Mouse (Mus musculus): ENCODE measurements around the gene Mettl7a1. TPM values are rescaled to one million over a fixed set of nuclear protein-coding genes. Genes with fewer than 3 reads are reported as not detected.
"Not testable (repeated sequence)": the region's sequence is repeated elsewhere in the genome, so short reads cannot be mapped to it uniquely, and the experiment has no call there.

Mettl7a1 gene
- total RNA-seq, 2 experiments from 2014 or later = 45.8 to 48.5 TPM

DNA sequence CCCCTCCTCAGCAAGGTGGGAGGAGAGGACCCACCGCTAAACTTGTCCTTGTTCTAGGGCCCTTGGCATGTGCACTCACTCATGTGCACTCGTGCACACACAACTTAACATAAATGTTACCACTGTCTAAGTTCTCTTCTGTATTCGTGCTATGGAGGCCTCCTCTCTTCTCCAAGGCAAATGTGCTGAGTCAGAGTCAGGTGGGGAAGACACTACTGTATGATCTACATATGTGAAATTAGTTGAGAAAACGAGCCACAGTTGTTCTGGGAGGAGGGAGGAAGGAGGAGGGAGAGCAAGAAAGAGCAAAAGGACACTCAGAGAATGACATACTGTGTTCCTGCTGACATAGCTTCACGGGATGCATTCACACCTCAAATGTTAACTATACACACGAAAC lies 3.4 kb upstream of the Mettl7a1 start:
- DNase-seq (ENCODE audit: low spot score in 2 of 2) = no peak

DNA sequence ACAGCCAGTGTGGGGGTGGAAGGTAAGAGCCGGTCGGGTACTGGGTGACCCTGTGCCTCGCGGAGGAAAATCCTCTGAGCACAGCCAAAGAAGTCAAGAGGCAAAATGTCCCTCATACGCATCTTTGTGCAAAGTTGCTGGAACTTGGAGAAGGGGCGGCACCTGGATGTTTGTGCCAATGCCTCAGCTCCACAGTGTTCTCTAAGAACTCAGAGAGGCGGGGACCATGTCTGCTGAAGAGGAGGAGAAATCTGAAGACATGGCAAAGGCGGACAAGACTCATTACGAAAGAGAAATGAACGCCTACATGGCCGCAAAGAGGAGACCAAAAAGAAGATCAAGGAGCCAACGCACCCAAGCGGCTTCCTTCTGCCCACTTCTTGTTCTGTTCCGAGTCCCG lies 2.4 kb upstream of the Mettl7a1 start:
- DNase-seq (ENCODE audit: low spot score in 2 of 2) = no peak

DNA sequence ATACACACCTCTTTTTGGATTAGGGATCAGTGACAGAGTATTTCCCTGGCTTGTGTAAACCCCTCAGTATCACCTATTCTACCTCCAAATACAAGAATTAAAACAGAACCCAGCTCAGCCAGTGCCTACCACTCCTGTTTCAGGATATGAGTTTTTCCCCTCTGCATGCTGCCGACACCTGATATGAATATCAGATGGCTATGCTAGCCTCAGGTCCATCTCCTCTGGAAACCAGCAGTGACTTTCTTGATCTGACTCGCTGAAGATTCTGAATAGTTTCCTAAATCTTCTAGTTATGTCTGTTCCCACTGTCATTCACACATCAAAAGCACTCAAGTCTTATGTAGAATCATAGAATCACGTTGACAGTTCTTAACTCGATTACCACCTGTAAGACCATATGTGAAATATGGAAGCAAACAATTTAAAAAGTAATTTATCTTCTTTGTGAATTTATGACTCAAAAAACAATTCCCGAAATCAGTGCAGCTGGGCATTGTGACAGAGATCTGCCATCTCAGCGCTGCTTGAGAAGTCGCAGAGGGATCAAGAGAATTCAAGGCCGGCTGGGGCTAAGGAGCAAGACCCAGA lies 417 bp upstream of the Mettl7a1 start:
- DNase-seq (ENCODE audit: low spot score in 2 of 2) = no peak

DNA sequence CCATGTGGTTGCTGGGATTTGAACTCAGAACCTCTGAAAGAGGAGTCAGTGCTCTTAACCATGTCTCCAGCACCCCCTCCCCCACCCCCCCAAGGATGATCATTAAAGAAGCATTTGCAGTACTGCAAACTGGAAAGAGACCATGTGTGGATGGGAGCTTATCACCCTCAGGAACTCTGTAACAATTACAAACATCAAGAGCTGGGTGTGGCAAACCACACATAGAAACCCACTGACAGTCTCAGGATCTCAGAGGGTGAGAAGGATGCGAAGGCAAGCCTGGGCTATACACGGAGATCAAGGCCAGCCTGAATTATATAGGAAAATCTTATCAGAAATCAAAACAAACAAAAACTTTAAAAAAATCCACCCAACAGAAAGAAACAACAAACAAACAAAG lies 2.3 kb downstream of the Mettl7a1 start:
- DNase-seq (ENCODE audit: low spot score in 2 of 2) = no peak

DNA sequence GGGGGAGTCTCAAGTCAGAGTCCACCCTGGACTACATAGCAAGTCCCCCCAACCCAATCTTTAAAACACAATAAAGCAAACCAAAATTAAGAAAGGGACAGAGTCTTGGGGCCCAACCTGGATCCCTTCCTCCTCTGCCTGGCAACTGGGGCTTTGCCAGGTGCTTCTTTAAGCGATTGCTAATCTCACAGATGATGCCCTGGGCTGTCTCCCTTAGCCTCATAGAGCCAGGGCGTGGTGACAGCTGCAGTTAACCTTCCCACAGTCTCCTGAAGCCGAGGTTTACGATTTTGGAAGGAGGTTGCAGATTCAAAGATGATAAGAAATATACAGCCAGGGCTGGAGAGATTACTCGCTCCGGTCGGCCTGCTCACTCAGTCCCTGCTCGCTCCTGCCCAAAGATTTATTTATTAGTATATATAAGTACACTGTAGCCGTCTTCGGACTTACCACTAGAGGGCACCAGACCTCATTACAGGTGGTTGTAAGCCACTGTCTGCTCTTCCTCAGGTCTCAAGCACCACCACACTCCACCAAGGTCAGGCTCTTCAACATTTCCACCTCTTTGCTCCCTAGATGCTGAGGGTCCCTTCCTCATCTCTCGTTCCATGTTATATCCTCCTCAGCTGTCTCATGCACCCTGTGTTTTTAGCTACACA lies 3.6 kb downstream of the Mettl7a1 start:
- DNase-seq (ENCODE audit: low spot score in 2 of 2) = peak in 1 of 2 experiments; percentile 42

DNA sequence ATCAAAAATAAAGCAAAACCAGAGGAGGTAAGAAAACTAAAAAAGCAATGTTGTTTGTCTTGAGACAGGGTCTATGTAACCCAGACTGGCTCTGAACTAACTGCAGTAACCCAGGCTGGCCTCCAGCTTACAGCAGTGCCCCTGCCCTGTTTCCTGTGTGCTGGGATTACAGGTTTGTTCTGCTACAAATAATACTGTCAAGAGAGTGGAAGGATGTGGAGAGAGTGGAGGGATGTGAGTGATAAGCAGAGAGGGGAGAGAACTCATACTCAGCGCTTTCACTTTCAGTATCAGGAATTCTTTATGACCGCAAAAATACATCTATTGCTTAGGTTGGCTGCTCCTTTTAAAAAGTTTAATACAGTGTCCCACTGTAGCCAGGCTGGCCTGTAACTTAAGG lies 8.4 kb downstream of the Mettl7a1 start:
- DNase-seq (ENCODE audit: low spot score in 2 of 2) = no peak

DNA sequence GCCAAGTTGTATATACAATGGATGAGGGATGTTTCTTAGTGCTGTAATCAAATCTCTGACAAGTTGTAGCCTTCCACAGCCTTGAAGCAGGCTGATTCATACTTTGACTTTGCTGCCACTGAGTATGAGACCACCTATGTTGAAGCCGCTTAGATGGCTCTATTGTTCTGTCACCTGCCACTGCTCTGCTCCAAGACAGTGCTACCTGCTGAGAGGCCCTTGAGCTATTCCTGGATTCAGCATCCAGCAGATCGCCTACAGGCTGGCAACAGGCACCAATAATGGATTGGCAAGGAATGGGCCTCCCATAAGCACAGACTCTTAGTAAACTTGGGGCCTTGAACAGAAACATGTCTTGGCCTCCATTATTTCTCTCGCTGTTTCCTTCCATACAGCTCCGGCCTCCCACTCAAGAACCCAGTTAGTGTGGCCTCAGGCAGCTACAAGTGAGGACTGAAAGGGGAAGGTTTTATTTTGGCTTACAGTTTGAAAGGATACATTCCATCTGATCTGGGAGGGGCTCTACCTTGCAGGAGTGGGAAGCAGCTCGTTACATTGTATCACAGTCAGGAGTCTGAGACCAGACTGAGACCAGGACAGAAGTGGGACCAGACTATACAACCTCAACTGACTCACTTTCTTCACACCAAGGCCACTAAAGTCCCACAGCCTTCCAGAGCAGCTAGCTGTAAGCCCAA lies 10.7 kb downstream of the Mettl7a1 start:
- no peak for DNase-seq (ENCODE audit: low spot score in 2 of 2)

DNA sequence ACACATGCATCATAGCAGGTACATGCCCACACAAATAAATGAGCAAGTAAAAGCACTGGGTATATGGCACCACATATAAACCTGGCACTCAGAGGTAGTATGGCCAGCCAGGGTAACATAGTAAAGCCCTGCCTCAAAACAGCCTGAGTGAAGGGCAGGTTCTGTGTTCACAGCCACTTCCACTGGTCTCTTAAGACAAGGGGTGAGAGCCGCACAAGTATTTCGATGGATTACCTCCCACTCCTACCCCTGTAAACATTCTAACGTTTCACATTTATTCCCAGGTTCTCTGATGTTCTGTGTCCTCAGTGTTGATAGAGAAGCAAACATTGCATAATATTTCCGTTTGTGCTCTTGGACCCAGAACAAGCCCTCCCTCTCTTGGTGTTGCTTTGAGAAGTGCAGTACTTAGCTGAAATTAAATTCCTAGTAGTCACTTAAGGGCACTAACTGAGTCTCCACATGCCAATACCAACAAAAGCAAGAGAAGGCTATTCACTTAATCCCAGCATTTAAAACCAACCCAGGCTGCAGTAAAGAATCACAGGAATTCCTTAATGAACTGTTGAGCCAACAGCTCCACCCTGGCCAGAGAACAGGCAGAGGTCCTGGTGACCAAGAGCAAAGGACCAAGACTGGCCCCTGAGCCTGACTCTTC lies 14.2 kb downstream of the Mettl7a1 start:
- not testable (repeated sequence) for DNase-seq (ENCODE audit: low spot score in 2 of 2)

DNA sequence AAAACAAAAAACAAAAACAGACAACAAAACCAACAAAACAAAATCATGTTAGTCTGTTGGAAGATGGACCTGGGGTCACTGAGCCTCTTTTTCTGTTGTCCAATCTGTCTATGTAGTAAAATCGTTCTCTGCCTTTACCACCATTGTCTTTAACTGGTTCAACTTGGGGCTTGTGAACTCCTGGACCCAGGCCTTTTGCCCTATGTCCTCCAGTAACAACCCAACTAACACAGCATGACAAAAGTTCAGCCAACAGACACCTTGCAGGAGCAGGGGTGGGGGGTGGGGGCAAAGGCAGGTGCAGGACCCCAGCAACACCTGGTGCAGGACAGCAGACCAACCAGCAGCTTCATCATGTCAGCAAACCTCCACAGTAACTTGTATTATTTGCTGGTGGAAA lies 15.9 kb downstream of the Mettl7a1 start:
- no peak for DNase-seq (ENCODE audit: low spot score in 2 of 2)

DNA sequence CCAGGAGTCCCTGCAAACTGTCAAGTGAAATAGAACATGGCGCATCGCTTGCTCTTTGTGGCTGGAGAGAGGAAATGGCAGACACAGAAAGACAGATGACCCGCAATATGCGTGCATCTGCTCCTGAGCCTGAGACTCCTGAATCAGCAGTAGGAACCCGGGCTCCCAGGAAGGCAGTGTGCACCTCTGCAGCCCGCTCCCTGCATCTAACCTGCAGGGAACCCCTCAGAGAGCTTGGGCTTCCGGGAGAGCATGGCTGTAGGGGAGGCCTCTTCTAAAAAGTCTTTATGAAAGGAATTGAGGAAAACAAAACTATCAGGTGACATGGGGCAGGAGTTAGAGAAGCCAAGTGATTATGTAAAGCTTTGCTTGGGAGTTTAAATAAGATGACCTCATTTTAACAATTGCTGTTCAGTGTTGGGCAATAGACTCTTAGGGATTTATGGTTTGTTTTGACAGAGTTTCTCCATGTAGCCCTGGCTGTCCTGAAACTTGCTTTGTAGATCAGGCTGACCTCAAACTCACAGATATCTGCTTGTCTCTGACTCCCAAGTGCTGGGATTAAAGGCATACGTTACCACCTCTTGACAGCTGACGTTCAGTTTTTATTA lies 16.5 kb downstream of the Mettl7a1 start:
- DNase-seq (ENCODE audit: low spot score in 2 of 2) = no peak

DNA sequence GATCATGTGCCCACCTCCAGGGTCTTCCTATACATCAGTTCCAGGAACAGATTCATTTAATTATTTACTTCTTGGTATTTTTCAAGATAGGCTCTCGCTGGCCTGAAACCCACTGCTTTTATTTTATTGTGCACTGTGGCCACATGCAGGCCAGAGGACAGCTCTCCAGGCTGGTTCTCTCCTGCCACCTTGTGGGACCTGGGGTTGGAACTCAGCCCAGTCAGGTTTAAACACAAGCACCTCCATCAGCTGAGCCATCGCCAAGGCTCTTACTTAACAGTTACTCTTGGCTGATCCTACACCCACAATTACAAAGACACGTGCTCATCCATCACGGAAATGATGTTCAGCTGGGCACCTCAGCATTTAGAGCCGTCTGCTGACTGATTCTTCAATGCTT lies 17.2 kb downstream of the Mettl7a1 start:
- DNase-seq (ENCODE audit: low spot score in 2 of 2) = no peak

DNA sequence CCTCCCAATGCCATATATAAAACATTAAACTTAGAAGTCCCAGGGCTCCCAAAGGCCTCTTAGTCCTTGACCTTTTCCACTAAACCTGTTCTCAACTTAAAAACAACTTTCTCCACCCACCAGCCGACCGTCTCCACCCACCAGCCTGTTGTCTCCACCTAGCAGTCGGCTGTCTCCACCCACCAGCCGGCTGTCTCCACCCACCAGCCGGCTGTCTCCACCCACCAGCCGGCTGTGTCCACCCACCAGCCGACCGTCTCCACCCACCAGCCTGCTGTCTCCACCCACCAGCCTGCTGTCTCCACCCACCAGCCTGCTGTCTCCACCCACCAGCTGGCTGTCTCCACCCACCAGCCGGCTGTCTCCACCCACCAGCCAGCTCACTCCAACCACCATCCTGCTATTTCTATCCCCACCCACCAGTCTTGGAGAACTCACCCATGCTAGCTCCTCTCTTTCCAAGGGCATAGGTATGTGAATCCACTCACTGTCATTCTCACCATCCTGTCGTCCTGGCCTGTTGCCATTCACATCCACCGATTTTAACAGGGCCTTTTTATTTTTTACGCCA lies 20.2 kb downstream of the Mettl7a1 start:
- peak in 1 of 2 experiments; percentile 45 for DNase-seq (ENCODE audit: low spot score in 2 of 2)

DNA sequence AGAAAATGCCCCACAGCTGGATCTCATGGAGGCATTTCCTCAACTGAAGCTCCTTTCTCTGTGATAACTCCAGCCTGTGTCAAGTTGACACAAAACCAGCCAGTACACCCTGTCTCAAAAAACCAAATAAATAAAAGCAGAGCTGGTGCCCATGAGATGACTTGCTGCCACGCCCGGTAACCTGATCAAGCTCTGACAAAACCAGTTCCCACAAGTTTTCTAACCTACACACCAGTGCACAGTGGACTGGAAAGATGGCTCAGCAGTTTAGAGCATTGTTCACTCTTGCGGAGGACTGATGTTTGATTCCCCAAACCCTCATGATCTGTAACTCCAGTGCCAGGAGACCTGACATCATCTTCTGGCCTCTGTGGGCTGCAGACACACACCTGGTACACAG lies 21.3 kb downstream of the Mettl7a1 start:
- DNase-seq (ENCODE audit: low spot score in 2 of 2) = no peak

DNA sequence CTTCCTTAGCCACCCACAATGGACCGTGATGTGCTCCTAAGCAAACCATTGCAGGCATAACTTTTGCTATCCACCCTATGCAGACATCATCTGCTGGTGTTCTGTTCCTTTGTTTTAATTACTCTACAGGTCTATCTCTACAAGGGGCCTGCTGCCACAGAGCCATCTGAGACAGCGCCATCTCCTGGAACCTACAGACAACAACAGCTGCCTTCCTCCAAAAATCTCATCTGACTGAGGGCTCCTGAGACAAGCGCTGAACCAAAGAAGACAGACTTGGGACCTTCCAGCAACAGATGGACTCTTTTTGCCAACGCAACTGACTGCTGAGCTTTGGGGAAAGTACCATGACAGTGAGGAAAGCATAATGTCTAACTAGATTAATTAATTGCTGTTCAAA lies 24.1 kb downstream of the Mettl7a1 start:
- not testable (repeated sequence) for DNase-seq (ENCODE audit: low spot score in 2 of 2)

DNA sequence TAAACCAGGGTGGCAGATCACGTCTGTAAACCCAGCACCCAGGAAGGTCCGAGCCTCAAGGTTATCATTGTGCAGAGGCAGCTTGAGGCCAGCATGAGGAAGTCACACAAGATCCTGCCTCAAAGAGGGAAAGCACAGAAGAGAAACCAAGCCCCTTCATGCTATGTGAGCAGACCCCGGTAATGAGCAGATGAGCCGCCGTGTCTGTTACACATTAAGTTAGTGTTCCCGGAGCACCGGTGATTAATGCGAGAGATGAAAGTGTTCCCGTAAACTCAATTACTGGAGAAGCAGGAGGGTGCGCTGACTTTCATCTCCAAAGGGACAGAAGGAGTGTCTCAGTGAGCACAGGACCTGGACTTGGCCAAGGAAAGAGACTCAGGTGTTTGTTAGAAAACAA lies 25.4 kb downstream of the Mettl7a1 start:
- DNase-seq (ENCODE audit: low spot score in 2 of 2) = not testable (repeated sequence)

DNA sequence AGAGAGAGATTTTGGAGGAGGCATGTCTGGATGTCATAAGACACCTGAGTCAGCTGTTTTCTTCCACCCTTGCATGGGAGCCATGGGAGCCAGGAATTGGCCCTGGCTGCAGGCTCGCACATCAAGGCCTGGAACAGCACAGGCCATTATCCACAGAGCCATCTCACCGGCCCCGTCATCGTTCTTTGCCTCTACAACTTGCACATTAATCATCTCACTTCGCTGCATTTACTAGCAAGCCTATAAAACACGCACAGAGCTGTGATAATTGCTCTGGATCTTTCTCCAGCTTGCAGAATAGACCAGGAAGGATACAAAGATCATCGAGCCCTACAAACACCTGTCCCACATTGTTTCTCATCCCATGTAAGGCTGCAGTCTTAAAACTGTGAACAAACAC lies 26.8 kb downstream of the Mettl7a1 start:
- no peak for DNase-seq (ENCODE audit: low spot score in 2 of 2)

DNA sequence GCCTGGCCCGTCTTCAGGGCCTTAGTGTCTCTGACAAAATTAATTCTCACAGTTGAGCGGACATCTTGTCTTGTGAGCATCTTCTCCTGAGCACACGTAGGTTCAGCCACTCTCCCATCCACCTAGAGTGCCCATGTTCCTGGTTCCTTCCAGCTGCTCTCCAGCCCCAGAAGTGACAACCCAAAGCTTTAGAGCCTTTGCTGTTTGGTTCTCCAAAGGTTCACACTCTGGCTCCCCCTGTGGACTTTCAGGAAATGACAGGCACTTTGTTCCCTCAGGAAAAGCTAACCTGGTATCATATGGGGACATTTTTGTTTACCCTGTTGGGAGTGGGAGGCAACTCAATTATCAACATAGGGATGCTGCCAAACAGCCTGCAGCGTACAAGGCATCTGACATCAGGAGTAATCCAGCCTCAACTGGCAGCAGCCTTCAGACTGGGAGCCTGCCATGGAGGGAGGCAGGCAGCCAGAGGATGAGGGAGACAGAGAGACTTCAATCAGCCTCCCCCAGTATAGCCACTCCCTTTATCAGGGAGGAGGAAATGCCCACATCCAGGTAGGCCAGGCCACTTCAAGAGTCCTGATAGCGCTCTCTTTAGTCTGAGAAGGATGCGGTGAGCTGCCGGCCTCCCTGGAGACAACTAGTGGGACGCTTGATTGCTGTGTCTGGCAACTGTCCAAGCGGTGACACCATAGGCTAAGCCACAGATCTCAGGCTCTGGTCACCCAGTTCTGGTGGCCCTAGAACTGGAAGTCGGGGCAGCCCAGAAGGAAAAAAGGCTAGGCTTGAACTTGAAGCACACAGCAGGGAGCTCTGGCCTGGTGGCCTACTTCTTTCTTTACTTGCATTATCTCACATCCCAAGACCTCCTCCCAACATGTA lies 28.4 kb downstream of the Mettl7a1 start:
- not testable (repeated sequence) for DNase-seq (ENCODE audit: low spot score in 2 of 2)

DNA sequence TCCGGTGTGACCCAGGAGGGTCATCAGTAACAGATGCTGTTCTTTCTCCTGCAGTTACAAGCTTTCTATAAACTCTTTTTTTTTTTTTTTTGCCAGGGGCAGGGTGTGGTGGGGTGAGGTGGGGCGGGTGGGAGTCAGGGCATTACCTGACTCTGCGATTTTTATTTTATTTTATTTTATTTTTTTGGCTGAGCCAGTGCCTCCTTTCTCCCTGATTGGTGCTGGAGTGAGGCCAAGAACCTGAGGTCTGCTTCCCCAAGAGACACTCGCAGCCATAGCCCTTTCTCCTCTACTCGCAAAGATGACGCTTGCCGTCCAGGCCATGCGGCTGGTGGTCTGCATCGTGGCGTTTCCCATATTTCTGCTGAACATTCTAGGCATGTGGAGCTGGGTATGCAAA lies 30.7 kb downstream of the Mettl7a1 start, which contains the start of gene Mettl7a3:
Mettl7a3 (plus strand) TSS at position 301 of the 400 bp plus-strand sequence.
- no peak for DNase-seq (ENCODE audit: low spot score in 2 of 2)

DNA sequence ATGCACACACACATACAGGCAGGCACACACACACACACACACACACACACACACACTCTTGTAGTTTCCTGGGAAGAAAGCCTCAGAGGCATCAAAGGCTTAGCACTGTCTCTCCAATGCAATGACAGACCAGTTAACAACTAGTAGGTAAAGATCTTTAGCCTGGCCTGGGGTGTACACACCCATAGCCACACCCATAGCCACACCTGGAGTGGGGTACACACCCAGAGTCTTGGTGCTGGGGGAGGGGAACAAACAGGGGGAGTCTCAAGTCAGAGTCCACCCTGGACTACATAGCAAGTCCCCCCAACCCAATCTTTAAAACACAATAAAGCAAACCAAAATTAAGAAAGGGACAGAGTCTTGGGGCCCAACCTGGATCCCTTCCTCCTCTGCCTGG lies 33.4 kb downstream of the Mettl7a1 start:
- not testable (repeated sequence) for DNase-seq (ENCODE audit: low spot score in 2 of 2)

DNA sequence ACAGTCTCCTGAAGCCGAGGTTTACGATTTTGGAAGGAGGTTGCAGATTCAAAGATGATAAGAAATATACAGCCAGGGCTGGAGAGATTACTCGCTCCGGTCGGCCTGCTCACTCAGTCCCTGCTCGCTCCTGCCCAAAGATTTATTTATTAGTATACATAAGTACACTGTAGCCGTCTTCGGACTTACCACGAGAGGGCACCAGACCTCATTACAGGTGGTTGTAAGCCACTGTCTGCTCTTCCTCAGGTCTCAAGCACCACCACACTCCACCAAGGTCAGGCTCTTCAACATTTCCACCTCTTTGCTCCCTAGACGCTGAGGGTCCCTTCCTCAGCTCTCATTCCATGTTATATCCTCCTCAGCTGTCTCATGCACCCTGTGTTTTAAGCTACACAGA lies 33.9 kb downstream of the Mettl7a1 start:
- DNase-seq (ENCODE audit: low spot score in 2 of 2) = peak in 1 of 2 experiments; percentile 55
